Mouse (Mus musculus): ENCODE measurements around the gene Psma7.

DNA sequence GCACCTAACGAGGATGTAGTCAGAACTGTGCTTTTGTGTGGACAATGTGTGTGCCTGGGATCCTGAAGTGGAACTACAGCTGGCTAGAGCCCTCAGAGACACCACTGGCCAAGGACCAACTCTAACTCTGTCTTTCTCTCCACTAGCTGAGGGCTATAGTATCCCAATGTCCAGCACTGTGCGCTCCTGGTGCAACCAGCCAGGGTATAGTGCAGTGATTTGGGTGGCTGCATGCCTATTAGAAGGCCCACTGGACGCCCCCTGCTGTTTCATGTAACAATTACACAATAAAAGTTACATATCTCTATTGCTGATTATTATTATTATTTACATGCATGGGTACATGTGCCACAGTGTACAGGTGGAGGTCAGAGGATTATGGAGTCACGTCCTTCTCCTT, 3.0 kb upstream of the Psma7 start:
- TF ChIP-seq CTCF (IDR thresholded peaks at IDR 0.05; ENCODE audit: control insufficient read depth, insufficient read depth, insufficient read length) = no peak
- TF ChIP-seq USF1 (IDR thresholded peaks at IDR 0.05; ENCODE audit: low read depth) = no peak
- no peak for TF ChIP-seq CEBPB (IDR thresholded peaks at IDR 0.05; ENCODE audit: low read depth)
- no peak for TF ChIP-seq FOSL1 (IDR thresholded peaks at IDR 0.05; ENCODE audit: insufficient read depth, low read length, poor library complexity, severe bottlenecking)
- TF ChIP-seq MYOD1 (IDR thresholded peaks at IDR 0.05; ENCODE audit: control insufficient read depth, insufficient read length, low read depth) = no peak
